Mouse (Mus musculus) gastrocnemius, postnatal 36 days (tissue): Measurements from ENCODE around the gene Ctsk. TPM values are rescaled to one million over a fixed set of nuclear protein-coding genes. Genes with fewer than 3 reads are reported as not detected.
A peak's percentile ranks its signal among the peaks of the same experiment; 100 is the strongest.

Experiments used
- DNase-seq, 2 experiments: peaks; one replicate each; pipeline ENCODE4 v3.0.0; 2022
- intact Hi-C: fragments of 180-260 bp; cut with DNase I; formaldehyde crosslinking; loops from one replicate; pipeline ENCODE4 v1.15.1; 2025
- long read RNA-seq, 2 experiments: library from polyadenylated mRNA; stranded (forward); transcript quantifications; one replicate each; pipeline ENCODE4 v2.0.0; 2021
- total RNA-seq, 2 experiments: library from RNA; stranded (reverse); gene quantifications; 2 replicates each; pipeline ENCODE4 v1.2.3; 2021

Gene Ctsk
- 1 to 10 TPM; 8.4 to 9.0 TPM for total RNA-seq
- long read RNA-seq, experiment 1, partial matches to known transcripts = 0 of 3 reads
- long read RNA-seq, experiment 1, other reads (novel, unspliced or antisense) = 1 of 3 reads
- long read RNA-seq, experiment 2, partial matches to known transcripts = 1 of 2 reads
- long read RNA-seq, experiment 2, other reads (novel, unspliced or antisense) = 1 of 2 reads

- no peak for DNase-seq
- intact Hi-C loops = no loop called here
Observed at GRCm38 (mm10) chr3:95499024-95499423, at the start of gene Ctsk. Ctsk (plus strand) TSS chr3:95499256.

GRCm38 (mm10) chr3:95450408-95450807 is 48.6 kb upstream of the Ctsk start:
- intact Hi-C loops = loop anchor here (2.0 kb wide), 1 partner anchor 102 kb away; no protein-coding TSS in a partner anchor
- DNase-seq = peak in 1 of 2 experiments; percentile 11

GRCm38 (mm10) chr3:95450915-95451314 is 48.1 kb upstream of the Ctsk start:
- DNase-seq = no peak
- intact Hi-C loops = loop anchor here (2.0 kb wide), 1 partner anchor 102 kb away; no protein-coding TSS in a partner anchor

GRCm38 (mm10) chr3:95456367-95456766 is 42.7 kb upstream of the Ctsk start:
- intact Hi-C loops = no loop called here
- DNase-seq = no peak

GRCm38 (mm10) chr3:95457758-95458157 is 41.3 kb upstream of the Ctsk start:
- intact Hi-C loops = no loop called here
- no peak for DNase-seq

GRCm38 (mm10) chr3:95459381-95459780 is 39.7 kb upstream of the Ctsk start:
- DNase-seq = no peak
- intact Hi-C loops = no loop called here

GRCm38 (mm10) chr3:95463852-95464251 is 35.2 kb upstream of the Ctsk start:
- no peak for DNase-seq
- intact Hi-C loops = no loop called here

GRCm38 (mm10) chr3:95478966-95479365 is 20.1 kb upstream of the Ctsk start:
- intact Hi-C loops = no loop called here
- no peak for DNase-seq

GRCm38 (mm10) chr3:95486421-95486820 is 12.6 kb upstream of the Ctsk start:
- no peak for DNase-seq
- intact Hi-C loops = no loop called here

- no peak for DNase-seq
- intact Hi-C loops = no loop called here
Observed at GRCm38 (mm10) chr3:95488679-95489078, 10.4 kb upstream of the Ctsk start.

GRCm38 (mm10) chr3:95490238-95490637 is 8.8 kb upstream of the Ctsk start:
- intact Hi-C loops = no loop called here
- no peak for DNase-seq

GRCm38 (mm10) chr3:95494342-95494741 is 4.7 kb upstream of the Ctsk start:
- intact Hi-C loops = no loop called here
- DNase-seq = peak; percentile 35 to 46

GRCm38 (mm10) chr3:95498229-95498628 is 827 bp upstream of the Ctsk start:
- intact Hi-C loops = no loop called here
- DNase-seq = no peak

GRCm38 (mm10) chr3:95499496-95500140 is 562 bp downstream of the Ctsk start:
- intact Hi-C loops = no loop called here
- no peak for DNase-seq

- intact Hi-C loops = no loop called here
- no peak for DNase-seq
Observed at GRCm38 (mm10) chr3:95502312-95502711, 3.3 kb downstream of the Ctsk start.

- intact Hi-C loops = no loop called here
- no peak for DNase-seq
Observed at GRCm38 (mm10) chr3:95509348-95509747, 10.3 kb downstream of the Ctsk start.

- intact Hi-C loops = loop anchor here (10.0 kb wide), 1 partner anchor 243 kb away; no protein-coding TSS in a partner anchor
- no peak for DNase-seq
Observed at GRCm38 (mm10) chr3:95511611-95512180, 12.6 kb downstream of the Ctsk start.

- DNase-seq = no peak
- intact Hi-C loops = loop anchor here (10.0 kb wide), 1 partner anchor 238 kb away; no protein-coding TSS in a partner anchor
Observed at GRCm38 (mm10) chr3:95516614-95517041, 17.6 kb downstream of the Ctsk start.

GRCm38 (mm10) chr3:95517493-95517898 is 18.4 kb downstream of the Ctsk start:
- DNase-seq = peak; percentile 34 to 57
- intact Hi-C loops = loop anchor here (10.0 kb wide), 1 partner anchor 237 kb away; no protein-coding TSS in a partner anchor

- intact Hi-C loops = loop anchor here (10.0 kb wide), 1 partner anchor 236 kb away; no protein-coding TSS in a partner anchor
- no peak for DNase-seq
Observed at GRCm38 (mm10) chr3:95518891-95519290, 19.8 kb downstream of the Ctsk start.

- no peak for DNase-seq
- intact Hi-C loops = loop anchor here (10.0 kb wide), 1 partner anchor 235 kb away; no protein-coding TSS in a partner anchor
Observed at GRCm38 (mm10) chr3:95519315-95519714, 20.3 kb downstream of the Ctsk start.
